Mouse (Mus musculus) erythroblast, embryonic 14.5 days (primary cell): ENCODE measurements around the gene Muc16. TPM values are rescaled to one million over a fixed set of nuclear protein-coding genes. Genes with fewer than 3 reads are reported as not detected.

ENCODE experiments used
- H3K27me3 ChIP-seq: 2 replicates; pipeline ENCODE4 v1.6.1; 2012; ENCODE audit warnings: inconsistent platforms; ENCODE audit not compliant: control insufficient read depth
- H3K36me3 ChIP-seq: 2 replicates; pipeline ENCODE4 v1.6.1; 2012; ENCODE audit warnings: mild to moderate bottlenecking, inconsistent platforms; ENCODE audit not compliant: control insufficient read depth
- H3K4me1 ChIP-seq: 2 replicates; pipeline ENCODE4 v1.6.1; 2012; ENCODE audit warnings: inconsistent platforms; ENCODE audit not compliant: control insufficient read depth
- H3K4me3 ChIP-seq: replicated peaks from 2 replicates; pipeline ENCODE3; 2012; ENCODE audit warnings: moderate library complexity, mild to moderate bottlenecking, inconsistent platforms
- H3K9me3 ChIP-seq: 2 replicates; pipeline ENCODE4 v1.6.1; 2012; ENCODE audit warnings: low read length, inconsistent platforms, mixed read lengths; ENCODE audit not compliant: control insufficient read depth
- GATA1 ChIP-seq: IDR thresholded peaks from 2 replicates; pipeline ENCODE4 v1.6.1; 2012; ENCODE audit warnings: low read length, inconsistent platforms, mixed read lengths
- TAL1 ChIP-seq: IDR thresholded peaks from 3 replicates; pipeline ENCODE4 v1.6.1; 2012; ENCODE audit warnings: low read length, inconsistent platforms, mixed read lengths
- polyA plus RNA-seq: library from polyadenylated mRNA; stranded (reverse); fragments of >175 nt; gene quantifications from 2 replicates; pipeline ENCODE4 v1.2.3, GENCODE M21; 2012

The Muc16 gene
- polyA plus RNA-seq: under 0.01 TPM in 1 of 2 replicates, not detected in the other

DNA sequence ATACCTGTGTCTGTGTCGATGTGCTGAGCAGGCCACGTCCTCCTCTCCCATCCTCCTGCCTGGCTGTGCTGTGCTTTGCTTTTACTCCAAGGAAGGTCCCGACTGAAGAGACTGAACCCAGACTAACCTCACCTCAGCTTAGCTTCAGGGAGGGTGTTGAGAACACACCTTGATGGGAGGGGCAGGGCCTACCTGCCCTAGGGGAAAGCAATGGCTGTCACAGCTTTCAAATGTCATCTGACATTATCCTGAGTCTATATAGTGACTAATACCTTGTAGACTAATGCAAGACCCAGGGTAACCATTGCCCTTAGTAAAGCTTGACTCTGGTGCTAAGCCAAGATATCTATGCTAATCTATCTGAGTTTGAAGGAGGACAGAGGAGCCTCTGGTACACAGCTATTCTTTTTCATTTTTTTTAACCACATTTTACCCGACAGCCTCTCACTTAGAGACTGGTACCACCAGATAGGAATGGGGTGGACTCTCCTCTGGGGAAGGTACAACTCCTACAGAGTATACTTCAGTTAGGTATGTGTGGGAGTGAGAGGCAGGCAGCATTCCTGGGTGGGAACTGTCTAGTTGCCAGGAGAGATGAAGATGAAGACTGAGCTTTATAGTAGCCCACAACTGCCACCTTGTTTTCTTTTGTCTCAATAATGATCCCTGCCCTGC, at the start of gene Muc16:
Gene Muc16, minus strand, starts transcription at position 51 of the 675 bp plus-strand sequence.
- H3K27me3 ChIP-seq: no peaks in the 10 kb centered on the region
- H3K4me3 ChIP-seq: no peak within 1 kb of the TSS
- no peaks in the 10 kb centered on the region for H3K4me1 ChIP-seq
- no peaks in the 10 kb centered on the region for H3K9me3 ChIP-seq
- TF ChIP-seq GATA1: no peak
- no peak for TF ChIP-seq TAL1
- H3K36me3 ChIP-seq: no peaks in the 10 kb centered on the region

DNA sequence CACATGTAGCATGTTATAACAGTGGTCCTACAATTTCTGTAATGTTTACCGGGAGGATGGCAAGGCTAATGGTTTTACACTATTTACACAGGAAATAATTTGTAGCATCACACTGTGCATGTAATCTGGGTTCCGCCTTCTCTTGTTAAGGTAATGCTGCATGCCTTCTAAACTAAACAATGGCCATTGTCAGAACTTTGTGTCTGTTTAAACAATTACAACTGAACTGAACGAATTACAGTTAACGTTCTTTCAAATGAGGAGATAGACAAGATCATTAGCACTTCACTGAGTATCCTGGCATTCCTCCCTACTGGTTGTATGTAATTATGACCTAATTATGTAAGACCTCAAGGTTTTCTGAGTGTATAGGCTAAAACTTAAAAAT, 48.4 kb upstream of the Muc16 start:
- Histone ChIP-seq H3K36me3 (no peaks in the 10 kb centered on the region), H3K4me3 (no peak overlapping the region), H3K27me3 (no peaks in the 10 kb centered on the region), H3K4me1 (no peaks in the 10 kb centered on the region), H3K9me3 (no peaks in the 10 kb centered on the region)
- no peak for TF ChIP-seq GATA1
- no peak for TF ChIP-seq TAL1

DNA sequence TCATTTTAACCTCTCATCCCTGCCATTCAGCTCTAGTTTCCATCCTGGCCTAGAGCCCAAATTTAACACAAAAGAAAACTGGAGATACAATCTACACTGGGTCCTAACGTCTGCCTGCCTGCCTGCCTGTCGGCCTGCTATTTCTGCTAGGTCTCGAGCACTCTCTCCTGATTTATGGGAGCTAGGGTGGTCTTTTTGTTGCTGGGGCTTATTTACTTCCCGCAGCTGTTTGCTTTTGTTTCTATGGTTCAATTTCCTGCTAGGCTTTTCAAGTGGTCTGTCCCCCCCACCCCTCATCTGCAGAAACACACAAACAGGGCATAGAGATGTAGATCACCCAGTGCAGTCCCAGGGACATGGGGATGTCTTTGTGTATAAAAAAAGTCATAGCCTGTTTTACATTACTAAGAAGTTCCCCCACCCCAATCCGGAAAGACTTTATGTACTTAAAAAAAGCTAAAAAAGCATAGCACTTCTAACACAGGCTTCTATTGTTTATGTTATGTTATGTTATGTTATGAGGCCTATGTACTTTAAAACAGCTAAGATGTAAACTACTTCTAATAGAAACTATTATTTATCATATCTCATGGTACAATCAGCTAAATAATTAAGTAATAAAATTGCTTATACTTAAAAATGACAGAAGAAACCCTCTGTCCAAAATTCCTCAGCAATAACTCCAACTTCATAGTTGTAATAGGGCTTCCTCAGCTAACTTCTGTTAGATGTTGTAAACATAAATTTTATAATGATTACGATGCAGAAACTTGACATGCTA, 47.8 kb upstream of the Muc16 start:
- Histone ChIP-seq H3K4me3 (no peak overlapping the region), H3K36me3 (no peaks in the 10 kb centered on the region), H3K4me1 (no peaks in the 10 kb centered on the region), H3K9me3 (no peaks in the 10 kb centered on the region), H3K27me3 (no peaks in the 10 kb centered on the region)
- TF ChIP-seq GATA1 (no peak), TAL1 (no peak)

DNA sequence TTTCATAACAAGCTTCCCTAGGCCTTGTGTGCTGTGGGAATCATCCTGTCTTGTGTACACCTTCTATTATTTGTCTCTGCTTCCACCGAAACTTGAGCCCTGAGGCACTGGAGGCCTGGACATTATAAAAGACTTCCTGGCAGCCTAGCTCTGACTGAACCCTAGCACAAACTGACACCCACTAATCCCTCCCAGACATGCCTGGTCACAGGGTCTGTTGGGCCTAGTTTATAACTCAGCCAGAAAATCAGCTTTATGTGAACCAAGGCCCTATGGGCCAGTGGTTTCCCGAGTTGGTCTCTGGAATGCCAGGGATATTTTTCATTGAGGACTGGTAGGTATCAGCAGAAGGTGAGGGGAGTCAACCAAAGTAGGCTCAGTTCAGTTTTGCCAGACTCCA, 46.7 kb upstream of the Muc16 start:
- TF ChIP-seq GATA1: no peak
- no peak for TF ChIP-seq TAL1
- Histone ChIP-seq H3K36me3 (no peaks in the 10 kb centered on the region), H3K4me1 (no peaks in the 10 kb centered on the region), H3K9me3 (no peaks in the 10 kb centered on the region), H3K27me3 (no peaks in the 10 kb centered on the region), H3K4me3 (no peak overlapping the region)

DNA sequence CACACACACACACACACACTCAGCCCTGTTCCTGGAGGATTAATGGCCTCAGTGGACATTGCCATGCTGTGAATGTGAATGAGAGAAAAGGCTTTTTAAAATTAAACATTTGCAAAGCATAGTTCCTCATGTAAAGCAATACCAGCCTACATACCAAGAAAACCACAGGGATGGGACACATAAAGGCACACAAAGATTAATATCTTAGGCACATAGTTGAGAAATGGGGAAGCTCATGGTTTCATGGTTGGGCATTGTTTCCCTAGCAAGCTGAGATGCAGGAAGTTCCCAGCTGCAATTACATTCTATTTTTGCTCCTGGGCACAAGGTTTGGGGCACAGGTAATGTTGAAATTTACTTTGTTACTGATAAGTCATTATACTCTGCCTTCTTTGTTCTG, 31.3 kb upstream of the Muc16 start:
- no peak overlapping the region for H3K4me3 ChIP-seq
- TF ChIP-seq TAL1 (no peak), GATA1 (no peak)
- no peaks in the 10 kb centered on the region for H3K4me1 ChIP-seq
- H3K27me3 ChIP-seq: no peaks in the 10 kb centered on the region
- H3K36me3 ChIP-seq: no peaks in the 10 kb centered on the region
- no peaks in the 10 kb centered on the region for H3K9me3 ChIP-seq

DNA sequence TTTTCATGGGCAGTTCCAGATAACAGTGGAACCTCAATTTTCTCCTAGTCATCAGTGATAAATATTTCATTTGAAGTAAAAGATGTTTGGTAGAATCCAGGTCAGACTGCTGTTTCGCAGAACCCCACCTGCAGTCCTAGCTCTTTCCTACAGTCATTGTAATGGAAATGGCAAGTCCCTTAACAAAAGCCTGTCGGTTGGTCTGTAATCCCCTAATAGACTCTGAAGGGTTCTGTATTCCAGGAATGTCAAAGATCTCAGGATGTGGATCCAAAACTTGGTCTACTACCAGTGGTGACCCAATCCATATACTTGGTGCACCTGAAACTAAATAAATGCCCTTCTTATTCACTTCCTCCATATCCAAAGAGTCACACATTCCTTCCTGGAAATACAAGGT, 76.0 kb downstream of the Muc16 start:
- H3K9me3 ChIP-seq: no peaks in the 10 kb centered on the region
- H3K4me3 ChIP-seq: no peak overlapping the region
- TF ChIP-seq GATA1 (no peak), TAL1 (no peak)
- no peaks in the 10 kb centered on the region for H3K4me1 ChIP-seq
- H3K36me3 ChIP-seq: no peaks in the 10 kb centered on the region
- H3K27me3 ChIP-seq: no peaks in the 10 kb centered on the region

DNA sequence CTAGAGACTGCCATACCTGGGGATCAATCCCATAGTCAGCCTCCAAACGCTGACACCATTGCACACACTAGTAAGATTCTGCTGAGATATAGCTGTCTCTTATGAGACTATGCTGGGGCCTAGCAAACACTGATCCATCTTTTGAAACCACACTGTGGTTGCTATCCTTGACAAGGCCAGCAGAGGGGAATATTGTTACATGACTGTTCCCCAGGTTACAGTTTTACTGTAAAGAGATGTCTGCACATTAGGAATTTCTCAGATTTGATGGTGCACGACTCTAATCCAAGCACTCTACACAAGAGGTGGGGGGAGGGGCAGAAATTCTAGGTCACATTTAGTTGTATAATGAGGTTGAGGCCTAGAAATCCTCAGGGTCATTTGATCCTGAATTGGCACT, 166.2 kb downstream of the Muc16 start:
- Histone ChIP-seq H3K4me1 (no peaks in the 10 kb centered on the region), H3K36me3 (no peaks in the 10 kb centered on the region), H3K27me3 (no peaks in the 10 kb centered on the region), H3K9me3 (no peaks in the 10 kb centered on the region), H3K4me3 (no peak overlapping the region)
- TF ChIP-seq TAL1 (no peak), GATA1 (no peak)

DNA sequence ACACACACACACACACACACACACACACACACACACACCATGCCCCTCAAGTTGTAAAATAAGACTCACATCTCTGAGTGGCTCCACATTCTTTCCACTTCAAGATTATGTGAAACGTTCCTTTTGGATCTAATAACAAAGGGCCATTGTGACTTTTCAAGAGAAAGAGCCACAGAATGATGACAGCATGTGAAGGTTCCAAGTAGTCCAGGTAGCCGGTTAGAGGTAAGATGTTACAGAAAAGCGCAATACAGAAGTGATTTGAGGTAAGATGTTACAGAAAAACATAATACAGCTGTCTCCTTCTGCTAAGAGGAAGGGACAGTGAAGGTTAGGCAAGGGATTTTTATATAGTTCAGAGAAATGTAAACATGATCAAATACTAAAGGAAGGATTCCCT, 196.2 kb downstream of the Muc16 start, which contains the start of the genes Zfp558 and Mbd3l1:
Gene Zfp558, minus strand, starts transcription at position 101 of the 400 bp plus-strand sequence.
Gene Mbd3l1, plus strand, starts transcription at position 192 of the 400 bp plus-strand sequence.
- no peak for TF ChIP-seq TAL1
- TF ChIP-seq GATA1: no peak
- no peak within 1 kb of the TSS for H3K4me3 ChIP-seq
- no peaks in the 10 kb centered on the region for H3K9me3 ChIP-seq
- H3K4me1 ChIP-seq: peaks cover 8% of the 10 kb centered on the region
- no peaks in the 10 kb centered on the region for H3K36me3 ChIP-seq
- no peaks in the 10 kb centered on the region for H3K27me3 ChIP-seq

DNA sequence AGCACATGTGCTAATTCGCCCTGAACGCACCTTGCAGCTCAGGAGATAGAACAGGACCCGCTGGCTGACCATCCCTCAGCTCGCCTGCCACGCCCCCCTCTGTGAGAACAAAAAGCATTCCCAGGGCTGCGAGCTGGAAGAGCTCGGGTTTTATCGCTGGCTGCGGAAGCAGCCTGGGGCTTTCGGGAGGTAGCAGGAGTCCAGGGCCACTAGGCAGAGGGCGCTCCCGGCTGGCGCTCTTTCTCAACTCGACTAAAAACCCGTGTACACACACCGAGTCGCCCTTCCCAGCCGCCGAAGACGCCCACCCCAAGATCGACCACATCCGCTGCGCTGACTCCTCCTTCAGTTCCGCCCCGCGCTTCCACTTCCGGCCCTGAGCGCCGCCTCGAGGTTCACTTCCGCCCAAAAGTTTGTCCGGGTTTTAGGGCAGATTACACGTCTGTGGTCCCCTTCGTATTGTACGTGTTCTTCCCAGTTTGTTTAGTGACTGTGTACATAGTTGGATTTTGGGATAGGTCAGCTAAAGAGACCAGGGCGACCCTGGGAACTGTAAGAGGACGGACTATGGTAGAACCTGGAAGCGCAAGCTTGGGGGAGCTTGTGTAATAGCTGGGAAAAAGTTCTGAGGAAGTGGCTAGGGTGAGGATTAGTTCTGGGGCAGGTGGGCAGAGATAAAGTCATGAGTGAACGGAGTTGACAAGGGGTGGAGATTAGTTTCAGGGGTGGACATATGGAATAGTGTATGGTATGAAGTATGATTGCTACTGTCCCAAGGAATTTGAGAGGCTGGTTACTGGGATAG, 200.8 kb downstream of the Muc16 start:
- Histone ChIP-seq H3K4me1 (peaks cover 11% of the 10 kb centered on the region), H3K9me3 (no peaks in the 10 kb centered on the region), H3K36me3 (no peaks in the 10 kb centered on the region), H3K27me3 (no peaks in the 10 kb centered on the region), H3K4me3 (peak overlapping the region; percentile 71)
- no peak for TF ChIP-seq GATA1
- TF ChIP-seq TAL1: no peak
